Mouse (Mus musculus): ENCODE measurements at regions not wholly inside any gene's neighbourhood (a gene's known extent, or its start where the extent isn't known, plus 50 kb on each side); places are given as distances from the start of the nearest gene placed in this dataset.

GRCm38 (mm10) chr13:69963944-69964343, 161.7 kb downstream of the Med10 start:
- Histone ChIP-seq H3K27ac (ENCODE audit: control insufficient read depth, insufficient read depth, low read length) (no peak overlapping the region), H3K36me3 (ENCODE audit: control insufficient read depth, insufficient read depth, low read length) (no peaks in the 10 kb centered on the region), H3K27me3 (ENCODE audit: control insufficient read depth, insufficient read depth, low read length) (no peaks in the 10 kb centered on the region), H3K4me3 (ENCODE audit: control insufficient read depth, insufficient read depth, low read length) (no peak overlapping the region), H3K4me1 (replicated peaks; ENCODE audit: control insufficient read depth, insufficient read depth, low read length) (no peaks in the 10 kb centered on the region)
- no peak for DNase-seq
- 93% methylated on average over 8 of the region's 8 CpGs for WGBS
- TF ChIP-seq POLR2A (IDR thresholded peaks at IDR 0.05; ENCODE audit: control insufficient read depth, extremely low read depth, insufficient read depth, low read length, poor library complexity) (no peak), CTCF (IDR thresholded peaks at IDR 0.05; ENCODE audit: borderline replicate concordance, control insufficient read depth, extremely low read depth, insufficient read depth, low read length, poor library complexity) (no peak)

GRCm38 (mm10) chr13:69971281-69972057, 169.3 kb downstream of the Med10 start:
- Histone ChIP-seq H3K27ac (ENCODE audit: control insufficient read depth, insufficient read depth, low read length) (no peak overlapping the region), H3K27me3 (ENCODE audit: control insufficient read depth, insufficient read depth, low read length) (no peaks in the 10 kb centered on the region), H3K4me1 (replicated peaks; ENCODE audit: control insufficient read depth, insufficient read depth, low read length) (no peaks in the 10 kb centered on the region), H3K4me3 (ENCODE audit: control insufficient read depth, insufficient read depth, low read length) (no peak overlapping the region), H3K36me3 (ENCODE audit: control insufficient read depth, insufficient read depth, low read length) (no peaks in the 10 kb centered on the region)
- DNase-seq: no peak
- 82% methylated on average over 9 of the region's 9 CpGs for WGBS
- TF ChIP-seq POLR2A (IDR thresholded peaks at IDR 0.05; ENCODE audit: control insufficient read depth, extremely low read depth, insufficient read depth, low read length, poor library complexity): no peak
- TF ChIP-seq CTCF (IDR thresholded peaks at IDR 0.05; ENCODE audit: borderline replicate concordance, control insufficient read depth, extremely low read depth, insufficient read depth, low read length, poor library complexity): no peak

GRCm38 (mm10) chr13:69974835-69975234, 172.6 kb downstream of the Med10 start:
- DNase-seq: no peak
- WGBS: 87% methylated on average over 5 of the region's 5 CpGs
- Histone ChIP-seq H3K36me3 (ENCODE audit: control insufficient read depth, insufficient read depth, low read length) (no peaks in the 10 kb centered on the region), H3K4me1 (replicated peaks; ENCODE audit: control insufficient read depth, insufficient read depth, low read length) (no peaks in the 10 kb centered on the region), H3K27ac (ENCODE audit: control insufficient read depth, insufficient read depth, low read length) (no peak overlapping the region), H3K27me3 (ENCODE audit: control insufficient read depth, insufficient read depth, low read length) (no peaks in the 10 kb centered on the region), H3K4me3 (ENCODE audit: control insufficient read depth, insufficient read depth, low read length) (no peak overlapping the region)
- TF ChIP-seq POLR2A (IDR thresholded peaks at IDR 0.05; ENCODE audit: control insufficient read depth, extremely low read depth, insufficient read depth, low read length, poor library complexity): no peak

GRCm38 (mm10) chr13:69984159-69984558, 182.0 kb downstream of the Med10 start:
- Histone ChIP-seq H3K4me3 (ENCODE audit: control insufficient read depth, insufficient read depth, low read length) (no peak overlapping the region), H3K36me3 (ENCODE audit: control insufficient read depth, insufficient read depth, low read length) (no peaks in the 10 kb centered on the region), H3K27ac (ENCODE audit: control insufficient read depth, insufficient read depth, low read length) (no peak overlapping the region), H3K4me1 (replicated peaks; ENCODE audit: control insufficient read depth, insufficient read depth, low read length) (no peaks in the 10 kb centered on the region), H3K27me3 (ENCODE audit: control insufficient read depth, insufficient read depth, low read length) (no peaks in the 10 kb centered on the region)
- 75% methylated on average over 1 of the region's 1 CpGs for WGBS
- TF ChIP-seq POLR2A (IDR thresholded peaks at IDR 0.05; ENCODE audit: control insufficient read depth, extremely low read depth, insufficient read depth, low read length, poor library complexity): no peak
- TF ChIP-seq CTCF (IDR thresholded peaks at IDR 0.05; ENCODE audit: borderline replicate concordance, control insufficient read depth, extremely low read depth, insufficient read depth, low read length, poor library complexity): no peak
- no peak for DNase-seq

- Histone ChIP-seq H3K4me1 (replicated peaks; ENCODE audit: control insufficient read depth, insufficient read depth, low read length) (no peaks in the 10 kb centered on the region), H3K27ac (ENCODE audit: control insufficient read depth, insufficient read depth, low read length) (no peak overlapping the region), H3K4me3 (ENCODE audit: control insufficient read depth, insufficient read depth, low read length) (no peak overlapping the region), H3K36me3 (ENCODE audit: control insufficient read depth, insufficient read depth, low read length) (no peaks in the 10 kb centered on the region), H3K27me3 (ENCODE audit: control insufficient read depth, insufficient read depth, low read length) (no peaks in the 10 kb centered on the region)
- TF ChIP-seq POLR2A (IDR thresholded peaks at IDR 0.05; ENCODE audit: control insufficient read depth, extremely low read depth, insufficient read depth, low read length, poor library complexity) (no peak), CTCF (IDR thresholded peaks at IDR 0.05; ENCODE audit: borderline replicate concordance, control insufficient read depth, extremely low read depth, insufficient read depth, low read length, poor library complexity) (no peak)
- WGBS: 41% methylated on average over 10 of the region's 10 CpGs
- DNase-seq: no peak
These were observed 185.0 kb downstream of the Med10 start for GRCm38 (mm10) chr13:69987181-69987580.

GRCm38 (mm10) chr13:69988319-69988718, 186.1 kb downstream of the Med10 start:
- 64% methylated on average over 4 of the region's 4 CpGs for WGBS
- no peak for TF ChIP-seq POLR2A (IDR thresholded peaks at IDR 0.05; ENCODE audit: control insufficient read depth, extremely low read depth, insufficient read depth, low read length, poor library complexity)
- TF ChIP-seq CTCF (IDR thresholded peaks at IDR 0.05; ENCODE audit: borderline replicate concordance, control insufficient read depth, extremely low read depth, insufficient read depth, low read length, poor library complexity): no peak

More at GRCm38 (mm10) chr13:69988319-69988718, 186.1 kb downstream of the Med10 start:
- Histone ChIP-seq H3K27ac (ENCODE audit: control insufficient read depth, insufficient read depth, low read length) (no peak overlapping the region), H3K4me3 (ENCODE audit: control insufficient read depth, insufficient read depth, low read length) (no peak overlapping the region), H3K27me3 (ENCODE audit: control insufficient read depth, insufficient read depth, low read length) (no peaks in the 10 kb centered on the region; the same call in 1 of the 2 replicates), H3K36me3 (ENCODE audit: control insufficient read depth, insufficient read depth, low read length) (no peaks in the 10 kb centered on the region), H3K4me1 (replicated peaks; ENCODE audit: control insufficient read depth, insufficient read depth, low read length) (no peaks in the 10 kb centered on the region)
- DNase-seq: no peak
